Mouse (Mus musculus): ENCODE measurements at regions not wholly inside any gene's neighbourhood (a gene's known extent, or its start where the extent isn't known, plus 50 kb on each side); places are given as distances from the start of the nearest gene placed in this dataset.
"Not testable (repeated sequence)": the region's sequence is repeated elsewhere in the genome, so short reads cannot be mapped to it uniquely, and the experiment has no call there.

DNA sequence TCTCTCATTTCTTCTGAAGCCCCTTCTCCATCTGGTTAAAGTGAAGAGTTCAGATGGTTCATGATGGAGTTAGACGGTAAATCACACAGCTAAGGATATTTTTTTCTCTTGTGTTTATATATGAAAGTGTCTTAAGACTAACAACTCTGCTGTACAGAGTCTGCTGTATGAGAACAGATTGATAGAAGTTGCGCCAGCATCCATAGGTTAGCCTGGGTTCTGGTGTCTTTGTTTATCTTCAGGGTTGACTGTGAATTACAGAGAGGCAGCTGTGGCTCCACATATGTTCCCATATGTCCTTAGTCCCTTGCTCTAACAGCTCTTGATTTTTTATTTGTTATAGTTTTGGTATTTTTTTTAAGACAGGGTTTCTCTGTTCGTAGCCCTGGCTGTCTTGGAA is 334.9 kb upstream of the Api5 start:
- no peak for DNase-seq (ENCODE audit: low spot score in 2 of 2)

DNA sequence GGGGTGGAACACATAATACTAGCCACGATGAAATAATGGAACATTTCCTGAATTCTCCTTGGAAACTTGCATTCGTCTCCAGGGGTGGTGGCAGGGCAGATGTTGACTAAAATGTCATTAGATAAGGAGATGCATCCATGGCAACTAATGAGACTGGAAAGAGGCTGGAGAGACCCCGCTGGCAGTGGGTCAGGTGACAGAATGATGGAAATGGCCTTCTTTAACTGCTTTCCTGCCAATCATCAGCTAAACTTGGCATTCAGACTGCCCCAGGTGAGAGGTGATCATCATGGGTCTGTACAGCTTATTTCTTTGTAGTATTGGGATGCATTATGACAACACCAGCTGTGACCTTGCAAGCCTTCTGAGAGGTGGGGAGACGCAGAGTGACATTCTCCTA is 334.3 kb upstream of the Api5 start:
- no peak for DNase-seq (ENCODE audit: low spot score in 2 of 2)

DNA sequence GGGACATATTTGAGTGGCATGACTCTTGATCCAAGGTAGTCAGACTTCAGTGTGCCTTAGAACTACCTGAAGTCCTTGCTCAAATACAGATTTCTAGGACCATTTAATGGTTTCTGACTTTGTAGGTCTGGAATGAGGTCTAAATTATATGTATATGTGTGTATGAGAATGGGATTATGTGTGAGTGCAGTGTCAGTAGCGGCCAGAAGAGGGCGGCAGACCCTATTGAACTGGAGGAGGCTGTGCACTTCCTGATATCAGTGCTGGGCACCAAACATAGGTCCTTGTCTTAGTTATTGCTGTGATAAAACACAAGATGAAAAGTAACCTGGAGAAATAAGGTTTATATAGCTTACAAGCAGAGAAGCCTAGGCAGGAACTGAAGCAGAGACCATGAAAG is 328.6 kb upstream of the Api5 start:
- DNase-seq (ENCODE audit: low spot score in 2 of 2): no peak

DNA sequence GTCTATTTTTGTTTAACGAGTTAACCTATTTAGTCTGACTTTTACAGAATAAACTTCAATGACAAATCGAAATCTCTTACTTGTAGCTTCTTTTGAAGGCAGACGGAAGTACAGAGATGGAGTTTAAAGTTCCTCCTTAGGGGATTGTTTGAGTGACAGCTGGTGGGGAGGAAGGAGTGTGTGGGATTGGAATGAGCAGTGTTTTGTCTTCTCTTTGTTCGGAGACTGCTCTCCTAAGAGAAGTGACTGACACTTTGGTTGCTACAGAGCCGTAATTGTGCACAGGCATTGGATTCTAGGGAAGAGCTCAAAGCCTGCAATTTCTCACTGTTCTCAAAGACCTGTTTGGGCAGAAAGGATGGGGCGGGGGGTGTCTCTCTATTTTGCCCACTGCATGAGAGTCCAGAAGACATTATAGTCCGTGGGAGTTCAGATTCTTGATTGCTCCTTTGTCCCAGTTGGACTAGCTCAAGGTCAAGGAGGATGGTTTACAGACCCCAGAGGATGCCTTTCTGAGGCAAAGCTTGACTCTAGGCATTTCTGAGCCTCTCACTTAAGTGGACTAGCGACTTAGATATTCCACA is 327.0 kb upstream of the Api5 start:
- no peak for DNase-seq (ENCODE audit: low spot score in 2 of 2)

- no peak for DNase-seq (ENCODE audit: low spot score in 2 of 2)
These were observed 326.5 kb upstream of the Api5 start for GRCm38 (mm10) chr2:94764451-94764850.

GRCm38 (mm10) chr2:94748161-94748711 is 310.3 kb upstream of the Api5 start:
- peak; percentile 4 to 10 for DNase-seq (ENCODE audit: low spot score in 2 of 2)

DNA sequence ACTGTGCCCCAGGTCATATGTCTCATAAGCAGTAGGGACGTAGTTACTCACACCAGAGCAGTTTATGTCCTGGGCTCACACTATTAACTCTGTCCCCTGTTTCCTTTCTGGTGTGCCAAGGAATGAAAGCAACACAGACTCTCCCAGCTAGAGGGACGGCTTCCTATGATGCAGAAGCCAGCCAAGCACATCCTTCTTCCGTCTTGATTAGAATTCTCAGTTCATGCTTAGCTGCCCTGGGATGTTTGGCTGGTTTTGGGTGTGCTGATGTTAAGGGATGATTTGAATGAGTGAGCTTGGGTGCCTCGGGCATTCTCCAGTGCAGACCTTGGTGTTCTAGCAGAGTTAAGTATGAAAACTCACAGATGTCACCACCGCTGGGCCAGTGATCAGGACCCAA is 291.9 kb upstream of the Api5 start:
- no peak for DNase-seq (ENCODE audit: low spot score in 2 of 2)

GRCm38 (mm10) chr2:94699383-94699782 is 261.4 kb upstream of the Api5 start:
- no peak for DNase-seq (ENCODE audit: low spot score in 2 of 2)

DNA sequence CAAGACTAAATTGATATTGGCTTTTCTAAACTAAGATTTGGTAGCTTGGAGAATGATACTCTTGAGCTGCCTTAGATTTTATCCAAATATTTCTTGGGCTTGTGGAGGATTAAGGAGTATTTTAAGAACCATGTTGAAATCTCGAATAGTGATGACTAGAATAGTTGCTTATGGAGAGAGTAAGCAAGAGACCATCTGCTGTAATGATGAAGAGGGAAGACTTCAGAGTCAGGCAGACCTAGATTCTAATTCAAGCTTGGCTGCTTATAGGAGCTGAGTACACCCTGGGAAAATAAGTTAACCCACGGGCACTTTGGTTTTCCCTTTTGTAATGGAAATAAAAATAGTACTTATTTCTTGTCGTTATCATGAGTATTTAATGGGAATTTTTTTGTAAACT is 257.3 kb upstream of the Api5 start:
- DNase-seq (ENCODE audit: low spot score in 2 of 2): no peak

- no peak for DNase-seq (ENCODE audit: low spot score in 2 of 2)
These were observed 252.6 kb upstream of the Api5 start for GRCm38 (mm10) chr2:94690560-94690959.

- not testable (repeated sequence) for DNase-seq (ENCODE audit: low spot score in 2 of 2)
These were observed 247.7 kb upstream of the Api5 start for GRCm38 (mm10) chr2:94685619-94686018.

DNA sequence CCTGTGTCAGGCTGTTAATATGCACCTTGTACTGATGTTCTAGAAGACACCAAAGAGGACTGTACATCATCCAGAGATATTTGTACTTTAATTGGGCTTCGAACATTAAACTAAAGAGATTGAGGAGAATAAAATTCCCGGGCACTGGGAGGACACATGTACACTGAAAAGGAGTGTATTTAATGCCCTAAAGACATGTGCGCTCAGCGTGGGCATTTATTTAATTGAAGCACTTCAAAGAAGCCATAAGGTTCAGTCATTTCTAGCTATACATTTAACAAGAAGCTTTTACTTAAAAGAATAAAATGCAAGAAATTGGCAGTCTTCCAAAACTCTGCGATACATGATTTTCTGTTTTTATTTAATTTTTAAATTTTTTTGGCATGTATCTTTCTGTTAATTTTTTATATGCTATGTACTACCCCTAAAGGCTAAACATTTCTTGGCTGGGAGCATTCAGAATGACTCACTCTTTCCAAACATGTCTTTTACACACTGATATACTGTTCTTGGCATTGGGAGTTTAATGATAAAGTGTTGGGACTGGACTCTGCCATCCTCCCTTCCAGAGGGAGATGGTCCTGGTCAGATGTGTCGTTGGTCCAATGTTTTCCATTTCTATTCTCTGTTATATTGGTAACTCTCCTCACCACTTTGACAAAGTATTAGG is 242.3 kb upstream of the Api5 start:
- no peak for DNase-seq (ENCODE audit: low spot score in 2 of 2)

- no peak for DNase-seq (ENCODE audit: low spot score in 2 of 2)
These were observed 227.9 kb upstream of the Api5 start for GRCm38 (mm10) chr2:94665850-94666249.

DNA sequence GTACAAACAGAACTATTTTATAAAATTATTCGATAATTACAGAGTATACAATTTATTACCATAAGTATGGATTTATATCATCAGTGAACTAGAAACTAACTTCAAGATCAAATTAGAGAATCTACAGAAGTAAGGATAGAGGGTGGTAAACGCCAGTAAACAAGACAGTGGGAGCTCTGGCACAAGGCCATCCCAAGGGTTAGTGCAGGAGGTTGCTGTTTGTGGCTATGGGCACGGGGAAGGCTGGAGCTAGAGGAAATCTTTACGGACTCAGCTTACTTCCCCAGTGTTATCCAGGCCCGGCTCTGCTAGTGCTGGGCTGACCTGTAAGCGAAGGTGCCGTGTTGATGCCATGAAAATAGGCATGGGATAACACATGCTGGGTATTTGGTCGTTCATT is 220.5 kb upstream of the Api5 start:
- DNase-seq (ENCODE audit: low spot score in 2 of 2): no peak
